Mouse (Mus musculus) CH12.LX (cell line): ENCODE measurements around the gene Rnf146. TPM values are rescaled to one million over a fixed set of nuclear protein-coding genes. Genes with fewer than 3 reads are reported as not detected.
A peak's percentile ranks its signal among the peaks of the same experiment; 100 is the strongest.

Experiments used
- DNase-seq: peaks from one replicate; pipeline ENCODE4 v3.0.0-alpha.2; 2013; ENCODE audit errors: extremely low read depth
- H3K27ac ChIP-seq: 2 replicates; pipeline ENCODE4 v1.5.1; 2012; ENCODE audit warnings: low read depth, mild to moderate bottlenecking, control low read depth, moderate library complexity; ENCODE audit not compliant: insufficient read depth
- H3K27me3 ChIP-seq: replicated peaks from 2 replicates; pipeline ENCODE3; 2012; ENCODE audit warnings: inconsistent platforms
- H3K36me3 ChIP-seq, 2 experiments: replicated peaks in 1 of 2; 2 replicates each; pipeline versions ENCODE3 to v1.6.1; 2012; ENCODE audit warnings: inconsistent platforms in 1 of 2, low read length in 1 of 2, mild to moderate bottlenecking in 1 of 2, mixed read lengths in 1 of 2, moderate library complexity in 1 of 2; ENCODE audit not compliant: control insufficient read depth in 1 of 2, insufficient read depth in 1 of 2
- H3K4me1 ChIP-seq, 2 experiments: 2 replicates each; pipeline ENCODE4 v1.6.1; 2012; ENCODE audit warnings: inconsistent platforms in 1 of 2, moderate library complexity in 1 of 2; ENCODE audit not compliant: insufficient read depth in 2 of 2, control insufficient read depth in 1 of 2
- H3K4me2 ChIP-seq: 2 replicates; pipeline ENCODE4 v1.6.1; 2012; ENCODE audit warnings: low read depth, mild to moderate bottlenecking, control low read depth; ENCODE audit not compliant: poor library complexity, insufficient read depth, severe bottlenecking
- H3K4me3 ChIP-seq, 3 experiments: fragments of 150-350 bp in 1 of 3; sonication (generic) in 1 of 3; replicated peaks in 1 of 3; 2 replicates each; pipeline versions ENCODE3 to v1.5.1; 2011 to 2012; ENCODE audit warnings: low read depth in 2 of 3, low read length in 2 of 3, mild to moderate bottlenecking in 2 of 3, moderate library complexity in 2 of 3, control low read depth in 1 of 3, improper control_type of control experiment in 1 of 3, inconsistent platforms in 1 of 3, mixed read lengths in 1 of 3; ENCODE audit not compliant: poor library complexity in 1 of 3
- H3K79me2 ChIP-seq: replicated peaks from 2 replicates; pipeline ENCODE4 v1.6.1; 2012; ENCODE audit warnings: mild to moderate bottlenecking, moderate library complexity; ENCODE audit not compliant: control insufficient read depth, poor library complexity, insufficient read depth, severe bottlenecking; ENCODE audit errors: extremely low read depth
- H3K9ac ChIP-seq: 2 replicates; pipeline ENCODE4 v1.6.1; 2012; ENCODE audit warnings: low read depth, mild to moderate bottlenecking, control low read depth, moderate library complexity; ENCODE audit not compliant: insufficient read depth
- H3K9me3 ChIP-seq: replicated peaks from 2 replicates; pipeline ENCODE3; 2012; ENCODE audit warnings: low read length, inconsistent platforms, mixed read lengths
- CHD1 ChIP-seq: IDR thresholded peaks from 2 replicates; pipeline ENCODE4 v1.6.1; 2012; ENCODE audit warnings: low read depth, low read length, improper control_type of control experiment, inconsistent platforms
- CHD2 ChIP-seq: IDR thresholded peaks from 2 replicates; pipeline ENCODE4 v1.6.1; 2011; ENCODE audit warnings: low read length, improper control_type of control experiment
- CTCF ChIP-seq, 2 experiments: IDR thresholded peaks in 1 of 2; conservative IDR thresholded peaks in 1 of 2; 2 replicates each; pipeline ENCODE4 v1.5.1; 2011 to 2012; ENCODE audit warnings: low read depth in 2 of 2, low read length in 2 of 2, improper control_type of control experiment in 1 of 2, inconsistent platforms in 1 of 2, mild to moderate bottlenecking in 1 of 2, moderate library complexity in 1 of 2
- GABPA ChIP-seq: IDR thresholded peaks from 2 replicates; pipeline ENCODE4 v1.6.1; 2012; ENCODE audit warnings: low read depth, low read length, improper control_type of control experiment, inconsistent platforms; ENCODE audit not compliant: insufficient replicate concordance
- HCFC1 ChIP-seq: IDR thresholded peaks from 2 replicates; pipeline ENCODE4 v1.6.1; 2012; ENCODE audit warnings: low read depth, mild to moderate bottlenecking, inconsistent platforms, low read length, improper control_type of control experiment
- JUND ChIP-seq: conservative IDR thresholded peaks from 2 replicates; pipeline ENCODE4 v1.6.1; 2011; ENCODE audit warnings: low read depth, low read length, improper control_type of control experiment
- MXI1 ChIP-seq: IDR thresholded peaks from 2 replicates; pipeline ENCODE4 v1.6.1; 2011; ENCODE audit warnings: mild to moderate bottlenecking, low read depth, low read length, improper control_type of control experiment
- NELFE ChIP-seq: IDR thresholded peaks from 2 replicates; pipeline ENCODE4 v1.6.1; 2011; ENCODE audit warnings: low read depth, low read length, improper control_type of control experiment
- POLR2AphosphoS2 ChIP-seq: IDR thresholded peaks from 2 replicates; pipeline ENCODE4 v1.6.1; 2011; ENCODE audit warnings: low read depth, low read length, improper control_type of control experiment
- RCOR1 ChIP-seq: conservative IDR thresholded peaks from 2 replicates; pipeline ENCODE4 v1.6.1; 2012; ENCODE audit warnings: low read depth, mild to moderate bottlenecking, inconsistent platforms, low read length, improper control_type of control experiment
- USF1 ChIP-seq: IDR thresholded peaks from 2 replicates; pipeline ENCODE4 v1.6.1; 2014; ENCODE audit warnings: low read depth, mild to moderate bottlenecking, inconsistent platforms, low read length, improper control_type of control experiment
- ZKSCAN1 ChIP-seq: IDR thresholded peaks from 2 replicates; pipeline ENCODE4 v1.6.1; 2012; ENCODE audit warnings: low read depth, inconsistent platforms, low read length, improper control_type of control experiment, borderline replicate concordance
- ZMIZ1 ChIP-seq: IDR thresholded peaks from 2 replicates; pipeline ENCODE4 v1.6.1; 2012; ENCODE audit warnings: low read depth, mild to moderate bottlenecking, inconsistent platforms, low read length, improper control_type of control experiment
- dilution Hi-C: fragments of 300-500 bp; cut with MboI; formaldehyde crosslinking; loops from 2 replicates; pipeline ENCODE4 v1.14.3; 2020; ENCODE audit warnings: low sequenced_read_pairs; ENCODE audit not compliant: extremely low pct_unique_long_range_greater_than_20kb, extremely low pct_ligation_motif_present
- in situ Hi-C: fragments of 300-500 bp; cut with MboI; formaldehyde crosslinking; loops from 3 replicates; pipeline ENCODE4 v1.14.3; 2019; ENCODE audit warnings: low sequenced_read_pairs, low pct_ligation_motif_present, low pct_unique_long_range_greater_than_20kb, mixed read lengths
- polyA plus RNA-seq: library from polyadenylated mRNA; unstranded; fragments of >175 nt; gene quantifications from 2 replicates; pipeline ENCODE4 v1.2.1, GENCODE M21; 2012; ENCODE audit warnings: low read depth; ENCODE audit not compliant: insufficient read length
- total RNA-seq, 2 experiments: library from RNA; depleted of rRNA; stranded (reverse); fragments of 300-350 nt in 1 of 2; fragments of >200 nt in 1 of 2; gene quantifications; 2 replicates each; pipeline ENCODE4 v1.2.3; 2012 to 2014

The Rnf146 gene
- total and polyA plus RNA-seq, 3 experiments = 20.8 to 32.1 (median 24.5) TPM

- dilution Hi-C loops = no loop called here
- TF ChIP-seq MXI1 (no peak), NELFE (no peak)
- TF ChIP-seq, all 38 proteins: peak for 0
- Histone ChIP-seq H3K4me2 (no peak overlapping the region), H3K79me2 (peaks cover 16% of the 10 kb centered on the region), H3K27me3 (no peaks in the 10 kb centered on the region), H3K36me3 (peaks cover 10 to 46% of the 10 kb centered on the region in 2 experiments), H3K9ac (no peak overlapping the region), H3K4me1 (peaks cover 3 to 19% of the 10 kb centered on the region in 2 experiments; a peak in 2 of 4 replicates), H3K27ac (no peak overlapping the region), H3K4me3 (no peak overlapping the region), H3K9me3 (no peaks in the 10 kb centered on the region)
- no peak for DNase-seq
- in situ Hi-C loops = no loop called here
These were observed 9.7 kb downstream of the Rnf146 start for GRCm38 (mm10) chr10:29352575-29352974.

- Histone ChIP-seq H3K36me3 (peaks cover 22 to 49% of the 10 kb centered on the region in 2 experiments), H3K9me3 (no peaks in the 10 kb centered on the region), H3K27ac (no peak overlapping the region), H3K9ac (no peak overlapping the region), H3K27me3 (no peaks in the 10 kb centered on the region), H3K4me1 (peaks cover 0 to 7% of the 10 kb centered on the region in 2 experiments; a peak in 1 of 4 replicates), H3K4me2 (no peak overlapping the region), H3K79me2 (peaks cover 9% of the 10 kb centered on the region), H3K4me3 (no peak overlapping the region)
- TF ChIP-seq RCOR1 (no peak), CHD2 (no peak), CHD1 (no peak), GABPA (no peak), ZKSCAN1 (no peak), ZMIZ1 (no peak), CTCF (conservative IDR thresholded peaks at IDR 0.05 in 1 of 2, IDR thresholded peaks at IDR 0.05 in 1 of 2; ENCODE audit: low read depth in 2 of 2, low read length in 2 of 2) (no peak), JUND (no peak)
- in situ Hi-C loops = no loop called here
- no peak for DNase-seq
- dilution Hi-C loops = no loop called here
These were observed 10.8 kb downstream of the Rnf146 start for GRCm38 (mm10) chr10:29351420-29351819.

DNA sequence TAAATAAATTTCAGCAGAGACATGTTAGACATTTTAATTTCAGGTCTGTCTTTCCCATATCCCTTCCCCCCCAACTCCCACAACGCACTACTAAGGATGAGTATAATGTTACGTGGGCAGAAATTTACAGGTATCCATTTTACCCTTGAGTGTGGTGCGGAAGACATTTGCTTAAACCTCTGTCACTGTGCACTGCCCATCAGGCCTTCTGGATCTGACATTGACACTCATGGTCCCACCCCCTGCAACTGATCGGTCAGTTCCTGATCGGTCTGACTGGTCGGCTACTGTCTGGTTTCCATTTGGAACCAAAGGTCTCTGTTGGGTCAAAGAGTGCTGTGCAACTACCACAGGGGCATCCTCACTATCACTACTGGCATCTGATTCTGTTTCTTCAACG lies 15.6 kb downstream of the Rnf146 start:
- Histone ChIP-seq H3K9ac (no peak overlapping the region), H3K27ac (no peak overlapping the region)
- TF ChIP-seq POLR2AphosphoS2 (peak; percentile 32; the same call in 1 of the 2 replicates), USF1 (no peak), HCFC1 (no peak)
- TF ChIP-seq, all 38 proteins: peak for 1
- H3K27me3 ChIP-seq = no peaks in the 10 kb centered on the region
- in situ Hi-C loops = no loop called here
- no peaks in the 10 kb centered on the region for H3K9me3 ChIP-seq
- DNase-seq = no peak
- H3K4me2 ChIP-seq = no peak overlapping the region
- H3K4me1 ChIP-seq = no peaks in the 10 kb centered on the region
- 0 out of 2 replicates have a peak, but pooled peaks cover 1% of the 10 kb centered on the region for H3K79me2 ChIP-seq
- no peak overlapping the region for H3K4me3 ChIP-seq
- peaks cover 18 to 62% of the 10 kb centered on the region in 2 experiments for H3K36me3 ChIP-seq
- dilution Hi-C loops = no loop called here
